Comparison of ENCODE assay signal across 13 mouse cellular contexts in the genomic region with DNA sequence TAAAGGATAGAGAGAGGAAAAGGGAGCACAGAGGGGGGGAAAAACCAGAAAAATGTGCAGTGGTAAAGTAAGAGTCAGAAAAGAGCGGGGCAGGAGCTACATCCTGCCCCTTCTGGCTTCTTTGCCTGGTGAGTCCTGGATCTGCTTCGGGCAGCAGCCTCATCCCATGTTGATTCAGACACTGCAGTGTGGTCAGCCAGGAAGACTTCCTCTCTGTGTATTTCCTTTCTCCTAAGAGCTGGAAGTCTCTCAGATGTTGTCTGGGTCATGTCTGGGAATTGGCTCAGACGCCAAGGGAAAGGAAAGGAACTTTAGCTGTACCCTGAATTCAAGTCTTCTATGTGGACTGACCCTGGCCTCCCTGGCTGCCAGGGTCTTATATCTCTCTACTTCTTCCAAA.
"Had no signal": no experiment of that assay in that cellular context is flagged by ENCODE, and none has a peak within 500 bp of the region (broad histone marks: within the 10 kb centered on the region; RNA-seq: fewer than 3 reads in every experiment).

No protein-coding gene starts in this region.

- H3K27ac ChIP-seq: layer of hippocampus, adult 2 months; limb, embryonic 12.5 days; liver, embryonic 14.5 days; midbrain, embryonic 13.5 days; stomach, embryonic 15.5 days had no signal

- H3K4me3 ChIP-seq: layer of hippocampus, adult 2 months; limb, embryonic 12.5 days; midbrain, embryonic 13.5 days; stomach, embryonic 15.5 days had no signal

- H3K27me3 ChIP-seq: limb, embryonic 12.5 days; midbrain, embryonic 13.5 days; stomach, embryonic 15.5 days had no signal

- H3K36me3 ChIP-seq: limb, embryonic 12.5 days; midbrain, embryonic 13.5 days; stomach, embryonic 15.5 days had no signal

- H3K9ac ChIP-seq: limb, embryonic 12.5 days; liver, embryonic 14.5 days; midbrain, embryonic 13.5 days; stomach, embryonic 15.5 days had no signal

- H3K4me1 ChIP-seq: midbrain, embryonic 13.5 days; stomach, embryonic 15.5 days had no signal

- DNase-seq: kidney, postnatal 4 days; liver; lung, adult 2 months; lung, postnatal 36 days; right cerebral cortex, postnatal 14 days; thymus, adult 2 months; thymus, postnatal 25 days had no signal

- H3K4me2 ChIP-seq: limb, embryonic 12.5 days; midbrain, embryonic 13.5 days; stomach, embryonic 15.5 days had no signal

- ATAC-seq: lung, postnatal 0 days; midbrain, embryonic 13.5 days had no signal

- H3K9me3 ChIP-seq: limb, embryonic 12.5 days; midbrain, embryonic 13.5 days; stomach, embryonic 15.5 days had no signal
